Mouse (Mus musculus): ENCODE measurements at regions not wholly inside any gene's neighbourhood (a gene's known extent, or its start where the extent isn't known, plus 50 kb on each side); places are given as distances from the start of the nearest gene placed in this dataset.
A peak's percentile ranks its signal among the peaks of the same experiment; 100 is the strongest.

GRCm38 (mm10) chr15:34775714-34776113 lies 418.0 kb upstream of the 9430069I07Rik start:
- DNase-seq, result no peak

GRCm38 (mm10) chr15:34751746-34752145 lies 394.1 kb upstream of the 9430069I07Rik start:
- peak; percentile 67 for DNase-seq

- DNase-seq, result no peak
Measured at GRCm38 (mm10) chr15:34751021-34751420, 393.3 kb upstream of the 9430069I07Rik start.

- no peak for DNase-seq
Measured at GRCm38 (mm10) chr15:34747111-34747510, 389.4 kb upstream of the 9430069I07Rik start.

GRCm38 (mm10) chr15:34743130-34743782 lies 385.6 kb upstream of the 9430069I07Rik start:
- DNase-seq, result peak; percentile 67

GRCm38 (mm10) chr15:34741488-34741887 lies 383.8 kb upstream of the 9430069I07Rik start:
- no peak for DNase-seq

All from lung, postnatal 10 days (tissue).